Mouse (Mus musculus): ENCODE results near the gene Kcnt2. TPM values are rescaled to one million over a fixed set of nuclear protein-coding genes. Genes with fewer than 3 reads are reported as not detected.

Kcnt2 gene
- total RNA-seq, 2 experiments from 2014 or later: 3.5 to 4.0 TPM

Other genes starting within 250 kb of the Kcnt2 start
- gene Cfh, start 62.4 kb upstream of the Kcnt2 start, total RNA-seq (2021): 100 to 1,000 TPM in 1 of 2 experiments, 10 to 100 TPM in 1; 97.0 to 104 TPM